Mouse (Mus musculus): ENCODE measurements at regions not wholly inside any gene's neighbourhood (a gene's known extent, or its start where the extent isn't known, plus 50 kb on each side); places are given as distances from the start of the nearest gene placed in this dataset.

GRCm38 (mm10) chr8:116160932-116161331, 343.8 kb upstream of the Dynlrb2 start:
- H3K9me3 ChIP-seq (ENCODE audit: control insufficient read depth, low read length): no peaks in the 10 kb centered on the region
- H3K27me3 ChIP-seq (ENCODE audit: control insufficient read depth, insufficient read depth, low read length): no peaks in the 10 kb centered on the region
- DNase-seq (ENCODE audit: low read depth in 3 of 3, low spot score in 3 of 3): no peak
- H3K36me3 ChIP-seq (replicated peaks; ENCODE audit: control insufficient read depth, insufficient read depth, low read depth): no peaks in the 10 kb centered on the region
- no peak for TF ChIP-seq EP300 (IDR thresholded peaks at IDR 0.05; ENCODE audit: low read depth)
- TF ChIP-seq CTCF (IDR thresholded peaks at IDR 0.05; ENCODE audit: low read depth): no peak
- no peak overlapping the region for H3K27ac ChIP-seq
- ATAC-seq (ENCODE audit: insufficient read depth): no peak
- H3K4me2 ChIP-seq (ENCODE audit: low read depth): no peak overlapping the region
- no peak overlapping the region for H3K4me3 ChIP-seq (ENCODE audit: insufficient read depth in 1 of 2, low read depth in 2 of 2, low read length in 2 of 2)
- 56% methylated on average over 5 of the region's 5 CpGs for WGBS (ENCODE audit: insufficient replicate concordance)
- no peaks in the 10 kb centered on the region for H3K4me1 ChIP-seq (replicated peaks; ENCODE audit: control insufficient read depth in 2 of 2, insufficient read depth in 2 of 2, low read length in 1 of 2)
- no peak overlapping the region for H3K9ac ChIP-seq (replicated peaks)

- no peak overlapping the region for H3K4me2 ChIP-seq (ENCODE audit: low read depth)
- DNase-seq (ENCODE audit: low read depth in 3 of 3, low spot score in 3 of 3): no peak
- WGBS (ENCODE audit: insufficient replicate concordance): 42% methylated on average over 13 of the region's 13 CpGs
- no peaks in the 10 kb centered on the region for H3K4me1 ChIP-seq (replicated peaks; ENCODE audit: control insufficient read depth in 2 of 2, insufficient read depth in 2 of 2, low read length in 1 of 2)
- H3K4me3 ChIP-seq (ENCODE audit: insufficient read depth in 1 of 2, low read depth in 2 of 2, low read length in 2 of 2): no peak overlapping the region
- H3K36me3 ChIP-seq (replicated peaks; ENCODE audit: control insufficient read depth, insufficient read depth, low read depth): no peaks in the 10 kb centered on the region
- H3K27ac ChIP-seq: no peak overlapping the region
- H3K27me3 ChIP-seq (ENCODE audit: control insufficient read depth, insufficient read depth, low read length): no peaks in the 10 kb centered on the region
- no peaks in the 10 kb centered on the region for H3K9me3 ChIP-seq (ENCODE audit: control insufficient read depth, low read length)
- ATAC-seq (ENCODE audit: insufficient read depth): no peak
- no peak overlapping the region for H3K9ac ChIP-seq (replicated peaks)
- TF ChIP-seq EP300 (IDR thresholded peaks at IDR 0.05; ENCODE audit: low read depth) (no peak), CTCF (IDR thresholded peaks at IDR 0.05; ENCODE audit: low read depth) (no peak)
Observed at GRCm38 (mm10) chr8:116143687-116144573, 360.8 kb upstream of the Dynlrb2 start.

DNA sequence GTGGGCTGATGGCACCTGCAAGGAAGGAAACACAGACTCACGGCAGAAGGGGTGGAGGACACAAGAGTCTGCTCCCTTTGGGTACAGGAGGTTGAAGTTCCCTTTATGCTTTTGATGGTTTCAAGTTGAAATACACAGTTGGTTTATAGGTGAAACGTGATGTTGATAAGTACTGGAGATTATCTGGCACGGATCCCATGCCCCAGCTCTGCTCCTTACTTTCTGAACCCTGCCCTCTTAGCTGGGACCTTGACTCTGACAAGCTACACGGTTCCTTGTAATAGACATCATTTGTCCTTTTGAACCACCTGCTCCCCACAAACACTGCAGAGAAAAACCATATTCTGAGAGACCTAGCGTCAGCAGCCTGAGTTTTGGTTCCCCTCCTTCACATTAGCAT, 363.4 kb upstream of the Dynlrb2 start:
- no peaks in the 10 kb centered on the region for H3K36me3 ChIP-seq (replicated peaks; ENCODE audit: control insufficient read depth, insufficient read depth, low read depth)
- H3K9ac ChIP-seq (replicated peaks): no peak overlapping the region
- ATAC-seq (ENCODE audit: insufficient read depth) (no peak), DNase-seq (ENCODE audit: low read depth in 3 of 3, low spot score in 3 of 3) (no peak)
- no peaks in the 10 kb centered on the region for H3K4me1 ChIP-seq (replicated peaks; ENCODE audit: control insufficient read depth in 2 of 2, insufficient read depth in 2 of 2, low read length in 1 of 2)
- no peaks in the 10 kb centered on the region for H3K27me3 ChIP-seq (ENCODE audit: control insufficient read depth, insufficient read depth, low read length)
- H3K4me3 ChIP-seq (ENCODE audit: insufficient read depth in 1 of 2, low read depth in 2 of 2, low read length in 2 of 2): no peak overlapping the region
- H3K4me2 ChIP-seq (ENCODE audit: low read depth): no peak overlapping the region
- no peaks in the 10 kb centered on the region for H3K9me3 ChIP-seq (ENCODE audit: control insufficient read depth, low read length)
- H3K27ac ChIP-seq: no peak overlapping the region
- WGBS (ENCODE audit: insufficient replicate concordance): 53% methylated on average over 5 of the region's 5 CpGs
- no peak for TF ChIP-seq CTCF (IDR thresholded peaks at IDR 0.05; ENCODE audit: low read depth)
- no peak for TF ChIP-seq EP300 (IDR thresholded peaks at IDR 0.05; ENCODE audit: low read depth)

DNA sequence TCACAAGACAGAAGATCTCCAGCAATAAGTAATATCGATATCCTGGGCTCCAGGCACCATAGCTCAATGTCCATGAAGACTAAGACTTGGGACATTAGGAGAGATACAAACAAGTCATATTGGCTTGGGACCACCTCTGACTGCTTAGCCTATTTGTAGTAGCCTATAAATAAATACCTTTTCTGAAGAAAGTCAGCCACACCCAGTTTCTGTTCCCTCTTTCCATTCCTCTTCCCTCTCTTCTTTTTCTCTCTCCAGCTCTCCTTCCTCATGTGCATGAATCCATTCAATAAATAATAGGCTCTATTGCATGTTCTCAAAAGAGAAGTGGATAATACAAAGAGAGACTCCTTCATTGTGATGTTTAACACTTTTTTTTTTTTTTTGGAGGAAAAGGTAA, 364.8 kb upstream of the Dynlrb2 start:
- Histone ChIP-seq H3K36me3 (replicated peaks; ENCODE audit: control insufficient read depth, insufficient read depth, low read depth) (no peaks in the 10 kb centered on the region), H3K9ac (replicated peaks) (no peak overlapping the region), H3K4me1 (replicated peaks; ENCODE audit: control insufficient read depth in 2 of 2, insufficient read depth in 2 of 2, low read length in 1 of 2) (no peaks in the 10 kb centered on the region), H3K4me2 (ENCODE audit: low read depth) (no peak overlapping the region), H3K9me3 (ENCODE audit: control insufficient read depth, low read length) (no peaks in the 10 kb centered on the region), H3K27me3 (ENCODE audit: control insufficient read depth, insufficient read depth, low read length) (no peaks in the 10 kb centered on the region), H3K27ac (no peak overlapping the region), H3K4me3 (ENCODE audit: insufficient read depth in 1 of 2, low read depth in 2 of 2, low read length in 2 of 2) (no peak overlapping the region)
- TF ChIP-seq CTCF (IDR thresholded peaks at IDR 0.05; ENCODE audit: low read depth): no peak
- DNase-seq (ENCODE audit: low read depth in 3 of 3, low spot score in 3 of 3): no peak
- ATAC-seq (ENCODE audit: insufficient read depth): no peak
- WGBS (ENCODE audit: insufficient replicate concordance): 50% methylated on average over 1 of the region's 1 CpGs

DNA sequence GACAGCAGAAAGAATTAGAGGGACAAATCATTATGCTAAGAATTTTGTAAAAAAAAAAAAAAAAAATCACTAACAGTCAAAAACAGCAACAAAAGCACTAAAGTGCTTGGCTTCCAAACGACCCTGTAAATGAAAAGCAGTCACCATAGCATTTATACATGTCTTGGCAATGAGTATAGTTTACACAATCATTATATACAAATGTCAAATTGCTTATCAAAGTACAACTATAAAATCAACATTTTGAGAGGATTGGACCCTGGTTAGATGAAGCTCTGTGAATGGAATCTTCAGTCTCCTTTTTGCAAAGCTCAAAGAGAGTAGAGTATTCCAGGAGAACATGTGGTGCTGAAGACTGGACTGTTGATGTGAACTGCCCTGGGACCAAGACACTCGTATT, 367.0 kb upstream of the Dynlrb2 start:
- ATAC-seq (ENCODE audit: insufficient read depth): no peak
- H3K9me3 ChIP-seq (ENCODE audit: control insufficient read depth, low read length): no peaks in the 10 kb centered on the region
- no peak overlapping the region for H3K4me3 ChIP-seq (ENCODE audit: insufficient read depth in 1 of 2, low read depth in 2 of 2, low read length in 2 of 2)
- no peak overlapping the region for H3K27ac ChIP-seq
- WGBS (ENCODE audit: insufficient replicate concordance): 43% methylated on average over 2 of the region's 2 CpGs
- H3K4me2 ChIP-seq (ENCODE audit: low read depth): no peak overlapping the region
- H3K27me3 ChIP-seq (ENCODE audit: control insufficient read depth, insufficient read depth, low read length): no peaks in the 10 kb centered on the region
- no peak for DNase-seq (ENCODE audit: low read depth in 3 of 3, low spot score in 3 of 3)
- TF ChIP-seq CTCF (IDR thresholded peaks at IDR 0.05; ENCODE audit: low read depth) (no peak), EP300 (IDR thresholded peaks at IDR 0.05; ENCODE audit: low read depth) (no peak)
- no peaks in the 10 kb centered on the region for H3K36me3 ChIP-seq (replicated peaks; ENCODE audit: control insufficient read depth, insufficient read depth, low read depth)
- H3K9ac ChIP-seq (replicated peaks): no peak overlapping the region
- no peaks in the 10 kb centered on the region for H3K4me1 ChIP-seq (replicated peaks; ENCODE audit: control insufficient read depth in 2 of 2, insufficient read depth in 2 of 2, low read length in 1 of 2)

Data from liver, embryonic 14.5 days (tissue).